Mouse (Mus musculus) neural tube, embryonic 11.5 days (tissue): ENCODE measurements around the gene Usp21. TPM values are rescaled to one million over a fixed set of nuclear protein-coding genes. Genes with fewer than 3 reads are reported as not detected.

Experiments
- ATAC-seq: fragments of 200-750 bp; cut with Nextera tagmentation; 2 replicates; pipeline ENCODE4 v1.8.0; 2017; ENCODE audit warnings: moderate number of reproducible peaks, mild to moderate bottlenecking, moderate TSS enrichment, moderate library complexity; ENCODE audit not compliant: insufficient read depth, low FRiP score, low TSS enrichment
- DNase-seq: peaks from one replicate; pipeline ENCODE4 v3.0.0-alpha.2; 2015; ENCODE audit warnings: low spot score
- H3K27ac ChIP-seq: fragments of 300-500 bp; sonication (generic); 2 replicates; pipeline ENCODE4 v1.5.1; 2014; ENCODE audit warnings: low read depth, mild to moderate bottlenecking, low read length
- H3K27me3 ChIP-seq: fragments of 300-500 bp; sonication (generic); 2 replicates; pipeline ENCODE4 v1.6.1; 2014; ENCODE audit warnings: mild to moderate bottlenecking, low read length, mixed read lengths; ENCODE audit not compliant: control insufficient read depth, insufficient read depth
- H3K36me3 ChIP-seq: fragments of 300-500 bp; sonication (generic); 2 replicates; pipeline ENCODE4 v1.6.1; 2014; ENCODE audit warnings: mild to moderate bottlenecking, low read length, moderate library complexity, mixed read lengths; ENCODE audit not compliant: control insufficient read depth, insufficient read depth
- H3K4me1 ChIP-seq: fragments of 300-500 bp; sonication (generic); 2 replicates; pipeline ENCODE4 v1.6.1; 2014; ENCODE audit warnings: low read length, mixed read lengths; ENCODE audit not compliant: control insufficient read depth, insufficient read depth
- H3K4me2 ChIP-seq: fragments of 300-500 bp; sonication (generic); 2 replicates; pipeline ENCODE4 v1.6.1; 2014; ENCODE audit warnings: low read depth, mild to moderate bottlenecking, moderate library complexity
- H3K4me3 ChIP-seq: fragments of 300-500 bp; sonication (generic); 2 replicates; pipeline ENCODE4 v1.5.1; 2014; ENCODE audit warnings: low read depth, low read length
- H3K9ac ChIP-seq: fragments of 300-500 bp; sonication (generic); 2 replicates; pipeline ENCODE4 v1.6.1; 2014; ENCODE audit warnings: mild to moderate bottlenecking, low read length
- H3K9me3 ChIP-seq: fragments of 300-500 bp; sonication (generic); 2 replicates; pipeline ENCODE4 v1.6.1; 2016; ENCODE audit warnings: low read length; ENCODE audit not compliant: control insufficient read depth
- WGBS: fragments of 180-500 bp; shearing (Covaris S2); extraction: QIAGEN DNeasy Blood & Tissue Kit; methylation state at CpG from one replicate; pipeline ENCODE4 v1.1.7; 2014; 5-methylcytosine and 5-hydroxymethylcytosine counted together
- polyA plus RNA-seq: library from polyadenylated mRNA; unstranded; fragments of >200 nt; fragmentation: Nextera tagmentation; extraction: Ambion mirVana; gene quantifications from 2 replicates; pipeline ENCODE4 v1.2.1, GENCODE M21; 2014

The Usp21 gene
- polyA plus RNA-seq, 1 experiment from 2014 or later, result 104 TPM

DNA sequence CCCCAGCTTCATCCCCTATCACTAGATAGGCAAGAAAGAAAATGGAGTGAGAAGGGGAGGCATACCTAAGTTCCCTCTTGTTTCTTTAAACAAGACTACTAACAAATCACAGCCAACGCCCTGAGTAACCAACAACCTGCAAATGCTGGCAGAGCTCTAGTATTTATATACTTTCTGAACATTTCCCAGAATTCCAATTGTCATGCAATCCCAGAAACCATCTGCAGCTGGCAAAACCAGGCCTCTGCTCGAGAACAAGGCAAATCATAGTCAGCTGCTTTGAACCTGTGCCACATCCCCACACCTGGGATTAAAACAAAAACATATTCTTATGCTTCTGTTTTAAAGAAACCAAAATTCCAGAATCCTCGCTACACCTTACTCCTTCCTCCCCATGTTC is 5.6 kb upstream of the Usp21 start:
- DNase-seq (no peak), ATAC-seq (no peak)
- 0 out of 2 replicates have a peak, but pooled peaks cover 2% of the 10 kb centered on the region for H3K36me3 ChIP-seq
- no peak overlapping the region for H3K4me3 ChIP-seq
- no peak overlapping the region for H3K27ac ChIP-seq
- peak overlapping the region; percentile 60 for H3K4me2 ChIP-seq
- H3K9me3 ChIP-seq, result no peaks in the 10 kb centered on the region
- H3K27me3 ChIP-seq, result no peaks in the 10 kb centered on the region
- WGBS, result 92% methylated on average over 3 of the region's 3 CpGs
- H3K9ac ChIP-seq, result no peak overlapping the region; the same call in 1 of the 2 replicates
- H3K4me1 ChIP-seq, result peaks cover 7% of the 10 kb centered on the region

- Histone ChIP-seq H3K4me3 (peak overlapping the region; percentile 84; the same call in 1 of the 2 replicates), H3K36me3 (peaks cover 7% of the 10 kb centered on the region), H3K9me3 (no peaks in the 10 kb centered on the region), H3K4me1 (peaks cover 4% of the 10 kb centered on the region), H3K4me2 (peak overlapping the region; percentile 68), H3K9ac (peak overlapping the region; percentile 32; the same call in 1 of the 2 replicates), H3K27ac (no peak overlapping the region), H3K27me3 (no peaks in the 10 kb centered on the region)
- WGBS, result 74% methylated on average over 4 of the region's 4 CpGs
- no peak for DNase-seq
- ATAC-seq, result no peak
Measured at GRCm38 (mm10) chr1:171288328-171288727, 537 bp upstream of the Usp21 start.

GRCm38 (mm10) chr1:171286517-171286916 is 1.3 kb downstream of the Usp21 start:
- no peak overlapping the region for H3K9ac ChIP-seq
- 91% methylated on average over 19 of the region's 19 CpGs for WGBS
- no peak overlapping the region for H3K27ac ChIP-seq
- H3K4me3 ChIP-seq, result no peak overlapping the region
- no peak for ATAC-seq
- no peaks in the 10 kb centered on the region for H3K27me3 ChIP-seq
- H3K9me3 ChIP-seq, result no peaks in the 10 kb centered on the region
- H3K4me1 ChIP-seq, result peaks cover 4% of the 10 kb centered on the region; the same call in 1 of the 2 replicates
- no peak for DNase-seq
- H3K4me2 ChIP-seq, result peak overlapping the region; percentile 68
- peaks cover 7% of the 10 kb centered on the region for H3K36me3 ChIP-seq

DNA sequence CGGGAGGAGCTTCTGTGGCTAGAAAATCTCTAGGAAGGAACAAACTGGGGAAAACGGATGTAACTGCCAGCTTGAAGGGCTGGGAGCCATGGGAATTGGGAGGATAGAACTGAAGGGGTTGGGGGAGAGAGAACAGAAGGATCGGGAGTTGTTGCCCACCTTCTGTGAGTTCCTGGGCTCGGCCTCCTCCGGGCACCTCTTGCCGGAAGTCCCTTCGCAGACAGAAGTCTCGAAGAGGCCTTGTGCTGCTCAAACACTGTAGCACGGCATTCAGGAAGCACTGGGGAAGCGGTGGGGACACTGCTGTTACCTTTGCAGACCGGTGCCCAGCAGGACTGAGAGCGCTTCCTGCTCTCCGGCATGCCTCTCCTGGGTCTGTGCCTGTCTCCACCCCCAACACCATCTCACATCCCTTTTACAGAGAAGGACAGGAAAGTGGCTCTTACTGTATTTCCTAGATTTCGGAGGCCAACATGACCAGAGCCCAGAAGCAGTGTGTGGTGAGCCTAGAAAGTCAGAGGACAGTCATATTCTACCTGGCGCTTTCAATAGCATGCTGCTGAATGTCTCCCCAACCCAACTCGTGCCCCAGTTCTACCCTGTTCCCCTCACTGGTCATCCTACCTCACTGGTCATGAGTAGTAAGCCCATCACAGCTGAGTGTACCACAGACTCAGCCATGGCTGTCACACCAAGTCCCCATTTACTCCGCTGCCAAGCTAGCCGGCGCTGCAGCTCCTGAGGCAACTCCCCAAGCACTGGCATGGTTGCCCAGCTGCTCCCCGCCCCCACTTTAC is 2.5 kb downstream of the Usp21 start:
- Histone ChIP-seq H3K4me3 (no peak overlapping the region), H3K27ac (no peak overlapping the region), H3K27me3 (no peaks in the 10 kb centered on the region), H3K4me2 (no peak overlapping the region), H3K9me3 (no peaks in the 10 kb centered on the region), H3K4me1 (peaks cover 5% of the 10 kb centered on the region; the same call in 1 of the 2 replicates), H3K9ac (no peak overlapping the region), H3K36me3 (peaks cover 7% of the 10 kb centered on the region)
- ATAC-seq, result no peak
- 88% methylated on average over 20 of the region's 20 CpGs for WGBS
- no peak for DNase-seq

DNA sequence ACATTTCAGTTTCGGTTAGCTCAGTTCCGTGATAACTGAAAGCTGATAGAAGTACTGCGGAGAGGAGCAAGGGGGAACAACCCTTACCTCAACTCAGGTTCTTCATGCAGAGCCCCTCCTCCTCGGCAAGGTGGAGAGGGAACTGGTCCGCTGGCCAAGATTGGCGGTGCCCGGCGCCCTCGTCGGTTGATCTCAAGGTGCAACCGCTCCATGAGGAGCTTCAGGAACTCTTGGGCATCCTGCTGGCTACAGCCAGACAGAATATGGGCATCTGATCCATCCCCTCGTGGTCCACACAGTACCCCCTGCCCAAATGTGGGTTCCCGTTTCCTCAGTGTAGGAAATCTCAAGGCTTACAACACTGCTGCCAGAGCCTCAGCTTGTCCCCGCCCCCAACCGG is 3.3 kb downstream of the Usp21 start:
- Histone ChIP-seq H3K9ac (no peak overlapping the region), H3K36me3 (peaks cover 5% of the 10 kb centered on the region), H3K27ac (no peak overlapping the region), H3K9me3 (no peaks in the 10 kb centered on the region), H3K4me2 (no peak overlapping the region), H3K4me3 (no peak overlapping the region), H3K4me1 (peaks cover 10% of the 10 kb centered on the region; the same call in 1 of the 2 replicates), H3K27me3 (no peaks in the 10 kb centered on the region)
- ATAC-seq (no peak), DNase-seq (no peak)
- 92% methylated on average over 15 of the region's 15 CpGs for WGBS

GRCm38 (mm10) chr1:171283188-171284160 is 4.3 kb downstream of the Usp21 start:
- DNase-seq (no peak), ATAC-seq (no peak)
- no peak overlapping the region for H3K4me3 ChIP-seq
- H3K36me3 ChIP-seq, result peaks cover 5% of the 10 kb centered on the region
- 92% methylated on average over 18 of the region's 18 CpGs for WGBS
- H3K27ac ChIP-seq, result no peak overlapping the region
- H3K9ac ChIP-seq, result no peak overlapping the region
- H3K9me3 ChIP-seq, result no peaks in the 10 kb centered on the region
- peaks cover 10% of the 10 kb centered on the region; the same call in 1 of the 2 replicates for H3K4me1 ChIP-seq
- H3K4me2 ChIP-seq, result no peak overlapping the region
- H3K27me3 ChIP-seq, result no peaks in the 10 kb centered on the region

GRCm38 (mm10) chr1:171282086-171282805 is 5.5 kb downstream of the Usp21 start:
- no peaks in the 10 kb centered on the region for H3K27me3 ChIP-seq
- H3K4me2 ChIP-seq, result no peak overlapping the region
- peaks cover 14% of the 10 kb centered on the region for H3K36me3 ChIP-seq
- H3K9ac ChIP-seq, result no peak overlapping the region; the same call in 1 of the 2 replicates
- 82% methylated on average over 18 of the region's 18 CpGs for WGBS
- DNase-seq (no peak), ATAC-seq (no peak)
- H3K4me1 ChIP-seq, result peaks cover 6% of the 10 kb centered on the region; the same call in 1 of the 2 replicates
- H3K9me3 ChIP-seq, result no peaks in the 10 kb centered on the region
- no peak overlapping the region for H3K27ac ChIP-seq
- H3K4me3 ChIP-seq, result no peak overlapping the region; the same call in 1 of the 2 replicates

DNA sequence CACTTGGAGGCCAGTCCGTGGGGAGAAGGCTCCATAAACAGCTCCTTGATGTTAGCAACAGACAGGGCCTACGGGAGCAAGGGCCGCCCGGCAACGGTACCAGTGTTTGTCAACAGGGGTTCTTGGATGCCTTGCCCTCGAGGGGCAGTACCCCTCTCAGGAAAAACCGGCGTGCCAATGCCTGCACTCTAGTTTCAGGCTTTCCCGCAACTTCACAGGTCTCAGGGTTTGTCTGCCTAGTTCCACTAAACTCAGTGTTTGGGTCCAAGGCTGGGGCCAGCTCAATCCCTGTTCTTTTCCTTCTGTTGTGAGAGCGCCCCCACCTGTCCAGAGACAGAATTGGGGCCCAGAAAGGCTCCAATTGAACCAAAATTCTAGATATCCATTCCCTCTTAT is 6.3 kb downstream of the Usp21 start:
- no peaks in the 10 kb centered on the region for H3K27me3 ChIP-seq
- peaks cover 6% of the 10 kb centered on the region; the same call in 1 of the 2 replicates for H3K4me1 ChIP-seq
- under 1% methylated on average over 10 of the region's 10 CpGs for WGBS
- peak overlapping the region; percentile 76 for H3K27ac ChIP-seq
- peaks cover 14% of the 10 kb centered on the region for H3K36me3 ChIP-seq
- DNase-seq (peak; percentile 80), ATAC-seq (peak; percentile 49)
- peak overlapping the region; percentile 67 for H3K4me3 ChIP-seq
- H3K9ac ChIP-seq, result peak overlapping the region; percentile 50
- peak overlapping the region; percentile 78 for H3K4me2 ChIP-seq
- no peaks in the 10 kb centered on the region for H3K9me3 ChIP-seq
